Mouse (Mus musculus) embryonic facial prominence, embryonic 11.5 days (tissue): ENCODE data around the gene Trappc10. TPM values are rescaled to one million over a fixed set of nuclear protein-coding genes. Genes with fewer than 3 reads are reported as not detected.

ENCODE experiments used
- ATAC-seq: fragments of 200-750 bp; cut with Nextera tagmentation; replicated peaks from 2 replicates; pipeline ENCODE4 v1.8.0; 2017; ENCODE audit warnings: low read depth; ENCODE audit not compliant: insufficient number of reproducible peaks, low FRiP score, low TSS enrichment
- DNase-seq: peaks from one replicate; pipeline ENCODE4 v3.0.0-alpha.2; 2015; ENCODE audit warnings: low spot score
- H3K27ac ChIP-seq: fragments of 300-500 bp; sonication (generic); replicated peaks from 2 replicates; pipeline ENCODE4 v1.5.1; 2014; ENCODE audit warnings: mild to moderate bottlenecking, low read depth, low read length, control low read depth
- H3K27me3 ChIP-seq: fragments of 300-500 bp; sonication (generic); 2 replicates; pipeline ENCODE4 v1.6.1; 2014; ENCODE audit warnings: mild to moderate bottlenecking, low read length, moderate library complexity, mixed read lengths; ENCODE audit not compliant: control insufficient read depth, insufficient read depth
- H3K36me3 ChIP-seq: fragments of 300-500 bp; sonication (generic); replicated peaks from 2 replicates; pipeline ENCODE4 v1.6.1; 2014; ENCODE audit warnings: low read depth, mild to moderate bottlenecking, low read length, moderate library complexity, mixed read lengths; ENCODE audit not compliant: control insufficient read depth, insufficient read depth
- H3K4me1 ChIP-seq: fragments of 300-500 bp; sonication (generic); 2 replicates; pipeline ENCODE4 v1.6.1; 2014; ENCODE audit warnings: low read length, mixed read lengths; ENCODE audit not compliant: control insufficient read depth, insufficient read depth
- H3K4me2 ChIP-seq: fragments of 300-500 bp; sonication (generic); 2 replicates; pipeline ENCODE4 v1.6.1; 2014; ENCODE audit warnings: low read depth, mild to moderate bottlenecking, control low read depth, low read length, moderate library complexity
- H3K4me3 ChIP-seq: fragments of 300-500 bp; sonication (generic); 2 replicates; pipeline ENCODE4 v1.5.1; 2014; ENCODE audit warnings: low read depth, low read length, control low read depth
- H3K9ac ChIP-seq: fragments of 300-500 bp; sonication (generic); replicated peaks from 2 replicates; pipeline ENCODE4 v1.6.1; 2014; ENCODE audit warnings: mild to moderate bottlenecking, control low read depth, low read length
- H3K9me3 ChIP-seq: fragments of 300-500 bp; sonication (generic); replicated peaks from 2 replicates; pipeline ENCODE4 v1.6.1; 2016; ENCODE audit warnings: mild to moderate bottlenecking, low read length, inconsistent platforms, mixed read lengths; ENCODE audit not compliant: control insufficient read depth
- WGBS: fragments of 180-500 bp; shearing (Covaris S2); extraction: QIAGEN DNeasy Blood & Tissue Kit; methylation state at CpG from one replicate; pipeline ENCODE4 v1.1.7; 2014; 5-methylcytosine and 5-hydroxymethylcytosine counted together
- polyA plus RNA-seq: library from polyadenylated mRNA; unstranded; fragments of >200 nt; fragmentation: Nextera tagmentation; extraction: Ambion mirVana; gene quantifications from 2 replicates; pipeline ENCODE4 v1.2.1, GENCODE M21; 2014

Trappc10 gene
- polyA plus RNA-seq, 1 experiment from 2014 or later = 16.1 TPM

- no peaks in the 10 kb centered on the region for H3K27me3 ChIP-seq
- WGBS = 89% methylated on average over 9 of the region's 9 CpGs
- ATAC-seq (no peak), DNase-seq (no peak)
- H3K4me1 ChIP-seq = no peaks in the 10 kb centered on the region
- H3K27ac ChIP-seq = no peak overlapping the region
- H3K9me3 ChIP-seq = no peaks in the 10 kb centered on the region
- H3K9ac ChIP-seq = no peak overlapping the region
- no peaks in the 10 kb centered on the region; the same call in none of the 2 replicates for H3K36me3 ChIP-seq
- no peak overlapping the region for H3K4me2 ChIP-seq
- no peak overlapping the region for H3K4me3 ChIP-seq
Observed at GRCm38 (mm10) chr10:78163241-78163640, 81.2 kb downstream of the Trappc10 start.

GRCm38 (mm10) chr10:78162646-78163045, 81.8 kb downstream of the Trappc10 start:
- no peaks in the 10 kb centered on the region; the same call in none of the 2 replicates for H3K36me3 ChIP-seq
- ATAC-seq (no peak), DNase-seq (no peak)
- no peaks in the 10 kb centered on the region for H3K9me3 ChIP-seq
- no peaks in the 10 kb centered on the region for H3K4me1 ChIP-seq
- 90% methylated on average over 12 of the region's 12 CpGs for WGBS
- H3K27ac ChIP-seq = no peak overlapping the region
- H3K27me3 ChIP-seq = no peaks in the 10 kb centered on the region
- H3K4me2 ChIP-seq = no peak overlapping the region
- no peak overlapping the region for H3K9ac ChIP-seq
- no peak overlapping the region for H3K4me3 ChIP-seq

GRCm38 (mm10) chr10:78161096-78161495, 83.3 kb downstream of the Trappc10 start:
- Histone ChIP-seq H3K4me2 (no peak overlapping the region), H3K36me3 (no peaks in the 10 kb centered on the region; the same call in none of the 2 replicates)
- no peak for ATAC-seq

GRCm38 (mm10) chr10:78160369-78161095, 83.9 kb downstream of the Trappc10 start:
- no peak overlapping the region for H3K27ac ChIP-seq
- no peaks in the 10 kb centered on the region for H3K27me3 ChIP-seq
- WGBS = 89% methylated on average over 16 of the region's 16 CpGs
- H3K9ac ChIP-seq = no peak overlapping the region
- DNase-seq (no peak), ATAC-seq (0 out of 2 replicates have a peak, but pooled peaks have one; percentile 8)
- no peaks in the 10 kb centered on the region for H3K4me1 ChIP-seq
- no peak overlapping the region for H3K4me3 ChIP-seq
- no peaks in the 10 kb centered on the region for H3K9me3 ChIP-seq
- H3K36me3 ChIP-seq = no peaks in the 10 kb centered on the region; the same call in none of the 2 replicates
- no peak overlapping the region for H3K4me2 ChIP-seq

More at GRCm38 (mm10) chr10:78161096-78161495, 83.3 kb downstream of the Trappc10 start:
- Histone ChIP-seq H3K4me1 (no peaks in the 10 kb centered on the region), H3K27ac (no peak overlapping the region), H3K4me3 (no peak overlapping the region), H3K27me3 (no peaks in the 10 kb centered on the region), H3K9me3 (no peaks in the 10 kb centered on the region), H3K9ac (no peak overlapping the region)
- 81% methylated on average over 8 of the region's 8 CpGs for WGBS
- no peak for DNase-seq

- Histone ChIP-seq H3K9me3 (no peaks in the 10 kb centered on the region), H3K27me3 (no peaks in the 10 kb centered on the region), H3K4me3 (no peak overlapping the region), H3K9ac (no peak overlapping the region), H3K4me2 (no peak overlapping the region), H3K36me3 (no peaks in the 10 kb centered on the region; the same call in none of the 2 replicates), H3K27ac (no peak overlapping the region), H3K4me1 (no peaks in the 10 kb centered on the region)
- 3% methylated on average over 7 of the region's 7 CpGs for WGBS
- DNase-seq (peak; percentile 88), ATAC-seq (peak; percentile 71)
Observed at GRCm38 (mm10) chr10:78159906-78160305, 84.5 kb downstream of the Trappc10 start.

- DNase-seq (peak; percentile 60), ATAC-seq (peak; percentile 51; the same call in 1 of the 2 replicates)
- Histone ChIP-seq H3K4me2 (no peak overlapping the region), H3K4me1 (no peaks in the 10 kb centered on the region), H3K27me3 (no peaks in the 10 kb centered on the region), H3K4me3 (no peak overlapping the region), H3K36me3 (no peaks in the 10 kb centered on the region; the same call in none of the 2 replicates), H3K9ac (no peak overlapping the region), H3K9me3 (no peaks in the 10 kb centered on the region), H3K27ac (no peak overlapping the region)
- 15% methylated on average over 17 of the region's 17 CpGs for WGBS
Observed at GRCm38 (mm10) chr10:78159252-78159878, 85.1 kb downstream of the Trappc10 start.

- Histone ChIP-seq H3K27ac (no peak overlapping the region), H3K36me3 (no peaks in the 10 kb centered on the region; the same call in none of the 2 replicates), H3K4me3 (no peak overlapping the region), H3K4me1 (no peaks in the 10 kb centered on the region), H3K27me3 (no peaks in the 10 kb centered on the region), H3K4me2 (no peak overlapping the region), H3K9me3 (no peaks in the 10 kb centered on the region), H3K9ac (no peak overlapping the region)
- WGBS = 88% methylated on average over 15 of the region's 15 CpGs
- ATAC-seq (no peak), DNase-seq (no peak)
Observed at GRCm38 (mm10) chr10:78158041-78158440, 86.4 kb downstream of the Trappc10 start.

GRCm38 (mm10) chr10:78156926-78157325, 87.5 kb downstream of the Trappc10 start:
- no peak overlapping the region for H3K4me2 ChIP-seq
- no peak for ATAC-seq
- no peaks in the 10 kb centered on the region for H3K9me3 ChIP-seq
- no peak overlapping the region for H3K27ac ChIP-seq
- H3K27me3 ChIP-seq = no peaks in the 10 kb centered on the region
- no peak overlapping the region for H3K4me3 ChIP-seq
- DNase-seq = no peak
- no peak overlapping the region for H3K9ac ChIP-seq
- H3K36me3 ChIP-seq = no peaks in the 10 kb centered on the region
- WGBS = 79% methylated on average over 6 of the region's 6 CpGs
- H3K4me1 ChIP-seq = no peaks in the 10 kb centered on the region
